Mouse (Mus musculus): ENCODE results near the gene Nrbf2. TPM values are rescaled to one million over a fixed set of nuclear protein-coding genes. Genes with fewer than 3 reads are reported as not detected.

The Nrbf2 gene
- total RNA-seq, 4 experiments from 2014 or later, result 11.0 to 14.8 (median 14.1) TPM

DNA sequence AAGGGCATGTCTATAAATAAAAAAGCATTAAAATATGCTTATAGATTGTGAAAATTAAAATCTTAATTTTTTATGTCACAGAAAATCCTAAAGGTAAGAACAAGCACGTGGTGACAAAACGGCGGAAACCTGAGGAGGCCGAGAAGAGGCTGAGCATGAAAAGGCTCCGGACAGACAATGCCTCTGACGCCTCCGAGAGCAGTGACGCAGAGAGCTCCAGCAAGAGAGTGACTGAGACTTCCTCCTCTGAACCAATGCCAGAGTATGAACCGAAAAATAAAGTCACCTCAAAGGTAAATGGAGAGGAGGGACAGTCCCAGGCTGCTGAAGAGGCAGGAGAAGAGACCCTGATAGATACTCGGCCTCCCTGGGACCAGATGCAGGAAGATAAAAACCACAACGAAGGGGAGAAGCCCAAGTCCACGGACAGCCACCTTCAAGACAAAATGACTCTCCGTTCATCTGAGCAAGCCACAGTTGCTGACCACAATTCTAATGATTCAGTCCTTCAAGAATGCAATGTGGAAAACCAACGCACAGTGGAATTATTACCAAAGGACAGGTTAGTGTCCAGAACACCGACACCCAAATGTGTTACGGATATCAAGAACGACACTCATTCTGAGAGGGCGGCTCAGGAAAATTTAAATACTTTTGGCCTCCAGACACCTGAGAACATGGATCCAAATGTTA is 66.1 kb downstream of the Nrbf2 start:
- no peak for DNase-seq (ENCODE audit: low spot score in 2 of 2)

DNA sequence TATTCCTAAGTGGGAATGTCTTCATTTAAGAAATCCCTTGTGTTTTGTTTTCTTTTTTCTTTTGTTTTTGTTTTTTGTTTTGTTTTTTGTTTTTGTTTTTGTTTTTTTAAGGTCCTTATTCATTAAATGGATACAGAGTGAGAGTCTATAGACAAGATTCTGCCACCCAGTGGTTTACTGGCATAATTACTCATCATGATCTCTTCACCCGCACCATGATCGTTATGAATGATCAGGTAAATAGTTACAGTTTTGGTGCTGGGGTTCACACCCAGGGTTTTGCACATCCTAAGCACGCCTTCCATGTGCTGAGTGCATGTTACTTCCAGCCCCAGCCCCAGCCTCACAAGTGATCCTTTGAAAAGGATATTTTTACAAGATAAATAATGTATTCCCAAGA is 68.2 kb downstream of the Nrbf2 start:
- DNase-seq (ENCODE audit: low spot score in 2 of 2), result no peak

Other genes with a start within 250 kb of the Nrbf2 start
- gene Jmjd1c, start 189.2 kb downstream of the Nrbf2 start, total RNA-seq (2022), result 10 to 100 TPM; 22.0 to 26.9 (median 22.7) TPM
- 1 to 10 TPM; 7.6 to 9.3 (median 9.0) TPM for gene Reep3, start 188.4 kb downstream of the Nrbf2 start, total RNA-seq (2022)